Mouse (Mus musculus): ENCODE results near the gene Csnk1d. TPM values are rescaled to one million over a fixed set of nuclear protein-coding genes. Genes with fewer than 3 reads are reported as not detected.

The Csnk1d gene
- total RNA-seq, 2 experiments from 2014 or later, result 85.4 to 111 TPM

GRCm38 (mm10) chr11:120957052-120957451, 34.1 kb downstream of the Csnk1d start:
- no peak for DNase-seq (ENCODE audit: low spot score in 2 of 2)

- no peak for DNase-seq (ENCODE audit: low spot score in 2 of 2)
Measured at GRCm38 (mm10) chr11:120955701-120956100, 35.4 kb downstream of the Csnk1d start.

GRCm38 (mm10) chr11:120954936-120955335, 36.2 kb downstream of the Csnk1d start:
- DNase-seq (ENCODE audit: low spot score in 2 of 2), result no peak

GRCm38 (mm10) chr11:120951731-120952730, 39.1 kb downstream of the Csnk1d start:
- no peak for DNase-seq (ENCODE audit: low spot score in 2 of 2)

GRCm38 (mm10) chr11:120951237-120951636, 39.9 kb downstream of the Csnk1d start:
- no peak for DNase-seq (ENCODE audit: low spot score in 2 of 2)

GRCm38 (mm10) chr11:120950281-120951202, 40.6 kb downstream of the Csnk1d start:
- peak; percentile 69 to 89 for DNase-seq (ENCODE audit: low spot score in 2 of 2)

GRCm38 (mm10) chr11:120949863-120950262, 41.3 kb downstream of the Csnk1d start:
- DNase-seq (ENCODE audit: low spot score in 2 of 2), result no peak

- DNase-seq (ENCODE audit: low spot score in 2 of 2), result peak; percentile 36 to 61
Measured at GRCm38 (mm10) chr11:120948861-120949851, 42.0 kb downstream of the Csnk1d start.

GRCm38 (mm10) chr11:120948328-120948727, 42.8 kb downstream of the Csnk1d start, which contains the start of gene Slc16a3:
Gene Slc16a3, plus strand, starts transcription at chr11:120948480.
- DNase-seq (ENCODE audit: low spot score in 2 of 2), result no peak

- no peak for DNase-seq (ENCODE audit: low spot score in 2 of 2)
Measured at GRCm38 (mm10) chr11:120945926-120946325, 45.2 kb downstream of the Csnk1d start.

- DNase-seq (ENCODE audit: low spot score in 2 of 2), result no peak
Measured at GRCm38 (mm10) chr11:120945266-120945665, 45.9 kb downstream of the Csnk1d start.

GRCm38 (mm10) chr11:120940959-120941358, 50.2 kb downstream of the Csnk1d start:
- no peak for DNase-seq (ENCODE audit: low spot score in 2 of 2)

GRCm38 (mm10) chr11:120939712-120940341, 51.3 kb downstream of the Csnk1d start:
- no peak for DNase-seq (ENCODE audit: low spot score in 2 of 2)

- no peak for DNase-seq (ENCODE audit: low spot score in 2 of 2)
Measured at GRCm38 (mm10) chr11:120938795-120939194, 52.3 kb downstream of the Csnk1d start.

- no peak for DNase-seq (ENCODE audit: low spot score in 2 of 2)
Measured at GRCm38 (mm10) chr11:120937976-120938375, 53.2 kb downstream of the Csnk1d start.

- DNase-seq (ENCODE audit: low spot score in 2 of 2), result peak; percentile 79 to 88
Measured at GRCm38 (mm10) chr11:120932564-120933398, 58.3 kb downstream of the Csnk1d start, which contains the start of gene Ccdc57. Gene Ccdc57, minus strand, starts transcription at chr11:120932872.

GRCm38 (mm10) chr11:120931479-120931878, 59.7 kb downstream of the Csnk1d start:
- no peak for DNase-seq (ENCODE audit: low spot score in 2 of 2)

GRCm38 (mm10) chr11:120928468-120928867, 62.7 kb downstream of the Csnk1d start:
- no peak for DNase-seq (ENCODE audit: low spot score in 2 of 2)

- DNase-seq (ENCODE audit: low spot score in 2 of 2), result no peak
Measured at GRCm38 (mm10) chr11:120922528-120922927, 68.6 kb downstream of the Csnk1d start.
